Mouse (Mus musculus): ENCODE results near the gene Cdkal1. TPM values are rescaled to one million over a fixed set of nuclear protein-coding genes. Genes with fewer than 3 reads are reported as not detected.

Cdkal1 gene
- polyA plus RNA-seq, 1 experiment from 2014 or later: 21.6 TPM

DNA sequence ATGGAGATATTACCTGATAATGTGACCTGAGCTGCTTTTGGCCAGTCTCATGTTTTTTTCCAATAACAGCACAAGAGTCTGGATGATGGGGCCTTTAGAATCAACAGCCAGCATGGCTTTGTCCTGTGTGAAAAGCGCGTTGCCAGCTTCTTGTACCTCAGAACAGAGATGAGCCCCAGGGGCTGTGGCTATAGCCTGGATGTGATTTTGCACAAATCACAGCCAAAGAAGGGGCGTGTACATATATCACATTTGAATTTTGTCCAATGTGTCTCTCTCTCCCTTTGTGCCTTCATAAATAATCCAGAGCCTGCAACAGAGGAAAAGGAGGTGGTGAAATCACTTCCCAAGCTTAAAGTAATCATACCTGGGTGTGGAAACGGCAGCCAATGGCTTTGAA lies 660.5 kb downstream of the Cdkal1 start:
- H3K9ac ChIP-seq: no peak overlapping the region
- peak overlapping the region; percentile 75 for H3K27ac ChIP-seq (replicated peaks)
- H3K4me3 ChIP-seq: no peak overlapping the region
- no peak for ATAC-seq (ENCODE audit: low read depth)
- H3K4me1 ChIP-seq (replicated peaks): peaks cover 28% of the 10 kb centered on the region
- H3K27me3 ChIP-seq: no peaks in the 10 kb centered on the region
- H3K4me2 ChIP-seq: no peak overlapping the region
- no peaks in the 10 kb centered on the region for H3K36me3 ChIP-seq
- WGBS: 36% methylated on average over 4 of the region's 4 CpGs
- H3K9me3 ChIP-seq: no peaks in the 10 kb centered on the region

DNA sequence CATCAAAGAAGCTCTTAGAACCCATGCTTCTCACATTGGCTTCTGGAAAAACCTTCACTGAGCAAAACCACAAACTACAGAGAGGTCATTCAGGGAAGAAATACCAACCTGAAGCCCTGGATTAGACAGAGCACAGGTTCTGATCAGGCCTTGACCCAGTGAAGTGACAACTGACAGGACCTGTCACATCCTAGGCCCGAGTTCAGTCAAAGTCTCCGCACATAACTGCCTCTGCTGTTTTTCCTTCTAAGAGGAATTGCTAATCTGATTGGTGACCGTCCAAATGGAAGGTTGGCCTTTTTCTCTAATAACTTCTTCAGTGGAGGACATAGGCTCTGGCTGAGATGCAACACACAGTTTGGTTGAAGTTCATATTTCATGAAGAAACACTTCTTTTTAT lies 662.8 kb downstream of the Cdkal1 start:
- no peak for ATAC-seq (ENCODE audit: low read depth)
- no peak overlapping the region for H3K27ac ChIP-seq (replicated peaks)
- no peaks in the 10 kb centered on the region for H3K36me3 ChIP-seq
- no peak overlapping the region for H3K4me3 ChIP-seq
- peaks cover 28% of the 10 kb centered on the region for H3K4me1 ChIP-seq (replicated peaks)
- no peak overlapping the region for H3K9ac ChIP-seq
- H3K9me3 ChIP-seq: no peaks in the 10 kb centered on the region
- H3K27me3 ChIP-seq: no peaks in the 10 kb centered on the region
- WGBS: 93% methylated on average over 3 of the region's 3 CpGs
- no peak overlapping the region for H3K4me2 ChIP-seq

DNA sequence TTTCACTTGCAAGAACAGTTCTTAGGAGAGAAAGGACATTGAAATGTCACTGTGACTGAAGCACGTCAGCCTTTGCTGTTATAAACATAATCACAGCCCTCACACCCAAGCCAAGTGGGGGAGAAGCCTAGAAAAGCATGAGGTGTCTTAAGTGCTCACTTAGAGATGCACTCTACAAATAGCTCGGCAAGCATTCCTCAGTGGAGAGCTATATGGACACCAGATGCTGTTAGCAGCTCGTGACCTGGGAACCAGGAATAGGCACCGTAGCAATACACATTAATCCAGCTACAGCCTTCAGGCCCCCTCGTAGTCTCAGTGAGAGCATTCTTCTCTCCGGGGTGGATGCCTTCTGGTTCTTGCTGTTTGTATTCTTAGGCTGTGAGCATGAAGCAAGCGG lies 664.9 kb downstream of the Cdkal1 start:
- H3K4me3 ChIP-seq: no peak overlapping the region
- no peak overlapping the region for H3K9ac ChIP-seq
- H3K27me3 ChIP-seq: no peaks in the 10 kb centered on the region
- no peak overlapping the region for H3K4me2 ChIP-seq
- no peak for ATAC-seq (ENCODE audit: low read depth)
- no peaks in the 10 kb centered on the region for H3K9me3 ChIP-seq
- WGBS: 78% methylated on average over 7 of the region's 7 CpGs
- no peak overlapping the region for H3K27ac ChIP-seq (replicated peaks)
- H3K4me1 ChIP-seq (replicated peaks): peaks cover 12% of the 10 kb centered on the region
- H3K36me3 ChIP-seq: no peaks in the 10 kb centered on the region

DNA sequence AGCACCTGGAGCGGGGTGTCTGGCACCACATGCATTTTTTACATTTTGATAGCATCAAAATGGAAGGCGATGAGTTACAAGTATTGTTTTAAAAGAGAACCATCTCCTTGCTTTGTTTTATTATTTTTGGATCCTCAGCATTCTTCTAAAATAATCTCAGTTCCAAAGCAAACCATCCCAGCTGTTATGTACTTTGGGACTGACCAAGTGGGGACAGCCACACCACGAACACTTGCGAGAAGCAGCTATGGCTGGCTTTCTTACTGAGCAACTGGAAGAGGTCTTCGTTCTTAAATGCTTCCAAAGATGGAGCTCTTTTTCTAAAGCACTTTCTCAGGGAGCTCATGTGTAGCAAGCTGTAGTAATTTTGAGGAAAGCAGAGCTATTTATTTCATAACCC lies 668.7 kb downstream of the Cdkal1 start:
- Histone ChIP-seq H3K4me3 (no peak overlapping the region), H3K4me2 (no peak overlapping the region), H3K27ac (replicated peaks) (no peak overlapping the region), H3K9me3 (no peaks in the 10 kb centered on the region), H3K36me3 (no peaks in the 10 kb centered on the region), H3K9ac (no peak overlapping the region), H3K27me3 (no peaks in the 10 kb centered on the region), H3K4me1 (replicated peaks) (no peaks in the 10 kb centered on the region)
- no peak for ATAC-seq (ENCODE audit: low read depth)
- 87% methylated on average over 5 of the region's 5 CpGs for WGBS

DNA sequence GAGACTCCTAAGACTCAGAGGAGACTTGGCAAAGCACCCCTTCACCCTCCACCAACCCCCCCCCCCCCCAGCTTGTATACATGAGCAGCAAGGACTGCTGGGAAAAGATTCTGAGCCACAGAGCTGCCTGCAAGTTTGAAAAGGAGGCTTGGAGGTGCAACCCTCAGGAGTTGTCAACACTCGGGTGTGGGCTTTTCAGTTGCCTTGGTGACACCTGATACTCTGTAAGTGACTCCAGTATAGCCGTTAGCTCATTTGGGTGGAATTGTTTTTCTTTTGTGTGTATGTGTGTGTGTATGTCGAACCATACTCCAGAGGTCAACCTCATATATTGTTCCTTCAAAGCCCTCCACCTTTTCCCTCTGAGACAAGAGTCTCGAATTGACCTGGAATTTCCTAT lies 669.9 kb downstream of the Cdkal1 start:
- Histone ChIP-seq H3K9me3 (no peaks in the 10 kb centered on the region), H3K36me3 (no peaks in the 10 kb centered on the region), H3K4me3 (no peak overlapping the region), H3K9ac (no peak overlapping the region), H3K27me3 (no peaks in the 10 kb centered on the region), H3K4me1 (replicated peaks) (no peaks in the 10 kb centered on the region), H3K27ac (replicated peaks) (no peak overlapping the region), H3K4me2 (no peak overlapping the region)
- no peak for ATAC-seq (ENCODE audit: low read depth)
- WGBS: 52% methylated on average over 4 of the region's 4 CpGs

DNA sequence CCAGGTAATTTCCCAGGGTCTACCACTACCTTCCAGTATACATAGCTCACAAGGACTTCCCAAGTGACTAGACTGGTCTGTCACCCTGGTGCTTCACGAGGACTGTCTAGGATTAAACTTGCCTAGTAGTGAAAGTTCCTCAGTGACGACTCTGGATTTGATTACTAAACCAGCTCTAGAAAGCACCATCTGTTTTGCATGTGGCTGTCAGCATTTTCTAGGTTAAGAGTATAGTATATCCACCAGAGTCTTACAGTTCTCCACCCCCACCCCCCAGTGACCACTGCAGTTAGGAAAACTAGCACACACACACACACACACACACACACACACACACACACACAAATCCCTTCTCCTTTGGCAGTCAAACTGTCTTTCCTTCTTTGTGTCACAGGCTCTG lies 670.9 kb downstream of the Cdkal1 start:
- H3K27me3 ChIP-seq: no peaks in the 10 kb centered on the region
- no peak overlapping the region for H3K4me3 ChIP-seq
- ATAC-seq (ENCODE audit: low read depth): no peak
- 75% methylated on average over 2 of the region's 2 CpGs for WGBS
- H3K9me3 ChIP-seq: no peaks in the 10 kb centered on the region
- H3K4me2 ChIP-seq: no peak overlapping the region
- no peak overlapping the region for H3K27ac ChIP-seq (replicated peaks)
- H3K36me3 ChIP-seq: no peaks in the 10 kb centered on the region
- no peak overlapping the region for H3K9ac ChIP-seq
- no peaks in the 10 kb centered on the region for H3K4me1 ChIP-seq (replicated peaks)

DNA sequence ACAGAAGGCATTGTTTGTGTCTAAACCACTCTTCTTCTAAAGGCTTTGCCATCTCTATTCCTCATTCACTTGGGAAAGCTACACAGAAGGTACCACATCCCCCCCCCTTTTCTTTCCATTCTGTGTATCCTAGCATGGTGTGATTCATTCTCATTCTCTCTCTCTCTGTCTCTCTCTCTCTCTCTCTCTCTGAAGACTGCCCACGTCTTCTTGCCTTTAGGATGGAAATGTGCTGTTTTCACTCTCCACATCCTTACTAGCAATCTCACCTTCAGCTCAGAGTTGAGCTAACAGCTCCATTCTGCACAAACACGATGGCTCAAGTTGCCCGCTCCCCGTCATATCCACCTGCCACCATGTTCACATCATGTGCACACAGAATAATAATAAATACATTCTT lies 675.6 kb downstream of the Cdkal1 start:
- Histone ChIP-seq H3K27me3 (no peaks in the 10 kb centered on the region), H3K4me2 (no peak overlapping the region)
- no peak for ATAC-seq (ENCODE audit: low read depth)

DNA sequence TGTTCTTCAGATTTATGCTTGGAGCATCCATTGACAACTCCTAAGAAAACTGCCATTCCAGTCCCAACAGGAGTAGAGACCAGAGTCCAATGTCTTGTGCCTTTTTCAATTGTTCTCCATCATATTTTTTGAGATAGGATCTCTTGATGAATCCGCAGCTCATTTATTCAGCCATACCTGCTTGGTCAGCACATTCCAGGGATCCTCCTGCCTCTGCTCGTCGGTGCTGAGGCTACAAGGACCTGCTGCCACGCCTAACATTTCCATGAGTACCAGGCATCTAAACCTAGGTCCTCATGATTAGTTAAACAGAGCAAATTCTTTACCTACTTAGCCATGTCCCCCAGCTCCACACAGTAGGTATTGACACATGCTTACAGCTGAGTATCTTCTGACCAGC lies 676.2 kb downstream of the Cdkal1 start:
- Histone ChIP-seq H3K27ac (replicated peaks) (no peak overlapping the region), H3K9ac (no peak overlapping the region), H3K27me3 (no peaks in the 10 kb centered on the region), H3K4me2 (no peak overlapping the region), H3K4me1 (replicated peaks) (peaks cover 9% of the 10 kb centered on the region), H3K36me3 (no peaks in the 10 kb centered on the region), H3K9me3 (no peaks in the 10 kb centered on the region), H3K4me3 (no peak overlapping the region)
- no peak for ATAC-seq (ENCODE audit: low read depth)
- 92% methylated on average over 4 of the region's 4 CpGs for WGBS

More for the DNA sequence above, 675.6 kb downstream of the Cdkal1 start:
- Histone ChIP-seq H3K36me3 (no peaks in the 10 kb centered on the region), H3K9me3 (no peaks in the 10 kb centered on the region), H3K4me1 (replicated peaks) (peaks cover 9% of the 10 kb centered on the region), H3K4me3 (no peak overlapping the region), H3K27ac (replicated peaks) (no peak overlapping the region), H3K9ac (no peak overlapping the region)
- WGBS: 96% methylated on average over 4 of the region's 4 CpGs

DNA sequence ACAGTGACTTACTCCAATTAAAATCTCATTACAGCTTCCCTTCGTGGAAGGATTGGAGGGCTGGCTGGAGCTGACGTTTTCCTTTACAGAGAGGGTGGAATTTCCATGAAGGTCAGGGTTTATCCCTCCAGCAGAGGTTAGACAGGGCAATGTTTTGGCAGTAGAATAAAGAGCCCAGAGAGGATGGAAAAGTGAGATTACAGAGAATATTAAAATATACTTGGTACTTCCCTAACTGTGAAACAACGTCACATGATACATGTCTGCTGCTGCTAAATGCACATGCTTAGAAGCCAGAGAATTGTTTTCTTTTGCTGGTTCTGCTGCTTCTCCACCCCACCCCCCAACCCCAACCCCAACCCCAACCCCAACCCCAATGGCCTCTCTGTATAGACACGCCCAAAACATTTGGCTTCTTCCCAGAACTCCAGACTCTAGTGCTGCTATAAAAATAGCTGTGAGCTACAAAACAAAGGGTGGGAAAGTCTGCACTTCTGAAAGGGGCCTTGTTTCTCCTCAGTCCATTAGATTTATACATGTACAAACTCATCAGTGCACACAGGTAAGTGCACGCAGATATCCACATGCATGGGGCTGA lies 677.5 kb downstream of the Cdkal1 start:
- H3K27ac ChIP-seq (replicated peaks): no peak overlapping the region; the same call in 1 of the 2 replicates
- H3K27me3 ChIP-seq: no peaks in the 10 kb centered on the region

DNA sequence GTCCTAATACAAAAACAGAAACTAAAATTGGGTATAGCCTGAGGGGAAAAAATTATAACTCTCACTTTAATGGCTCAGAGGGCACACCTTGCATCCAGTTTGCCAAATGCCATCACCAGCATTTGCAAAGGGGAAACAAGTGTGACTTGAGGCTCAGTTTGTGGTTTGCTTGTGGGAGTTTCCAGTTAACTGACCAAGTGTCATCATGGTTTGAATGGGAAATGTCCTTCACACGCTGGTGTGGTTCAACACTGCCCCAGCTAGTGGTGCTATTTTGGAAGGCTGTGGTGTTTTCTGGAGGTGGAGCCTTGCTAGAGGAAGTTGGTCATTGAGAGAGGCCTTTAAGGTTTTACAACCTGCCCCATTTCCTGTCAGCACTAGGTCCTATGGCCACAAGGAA lies 686.1 kb downstream of the Cdkal1 start:
- Histone ChIP-seq H3K27ac (replicated peaks) (no peak overlapping the region), H3K36me3 (no peaks in the 10 kb centered on the region), H3K9ac (no peak overlapping the region), H3K27me3 (no peaks in the 10 kb centered on the region), H3K9me3 (no peaks in the 10 kb centered on the region), H3K4me3 (no peak overlapping the region), H3K4me2 (no peak overlapping the region), H3K4me1 (replicated peaks) (peaks cover 4% of the 10 kb centered on the region; the same call in 1 of the 2 replicates)
- 44% methylated on average over 1 of the region's 1 CpGs for WGBS
- no peak for ATAC-seq (ENCODE audit: low read depth)

More for the DNA sequence above, 677.5 kb downstream of the Cdkal1 start:
- WGBS: 28% methylated on average over 5 of the region's 5 CpGs
- Histone ChIP-seq H3K4me3 (no peak overlapping the region), H3K9me3 (no peaks in the 10 kb centered on the region), H3K9ac (no peak overlapping the region), H3K4me2 (no peak overlapping the region), H3K4me1 (replicated peaks) (peaks cover 9% of the 10 kb centered on the region), H3K36me3 (no peaks in the 10 kb centered on the region)
- ATAC-seq (ENCODE audit: low read depth): no peak

DNA sequence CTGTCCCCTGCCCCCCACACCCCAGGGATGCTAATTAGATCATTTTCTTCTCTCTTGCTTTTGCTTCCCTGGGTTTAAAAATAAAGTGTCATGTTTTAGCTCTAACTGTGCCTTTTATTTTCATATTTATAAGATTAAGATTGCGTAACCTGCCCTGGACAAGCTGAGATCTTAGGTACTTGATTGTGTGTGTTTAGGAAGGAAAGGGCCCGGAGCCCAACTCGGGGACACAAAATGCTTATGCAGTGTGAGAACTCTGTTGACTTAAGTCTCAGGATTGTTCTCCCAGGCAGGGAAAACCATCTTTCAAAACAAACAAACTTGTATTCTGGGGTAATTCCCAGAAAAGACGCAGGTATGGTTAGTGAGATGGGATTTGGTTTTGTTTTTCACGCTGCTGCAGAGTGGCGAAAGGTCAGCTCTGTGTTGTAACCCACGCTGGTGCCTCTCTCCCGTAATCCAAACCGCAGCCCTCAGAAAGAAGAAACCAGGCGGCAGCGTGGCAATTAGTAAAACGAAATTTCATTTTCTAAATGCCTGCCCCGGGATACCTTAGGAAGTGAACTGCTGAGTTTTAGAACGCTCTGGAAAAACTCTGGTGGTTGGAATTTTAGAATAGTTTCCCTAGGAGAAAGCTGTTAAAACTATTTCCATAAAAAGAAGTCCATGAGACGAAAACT lies 690.5 kb downstream of the Cdkal1 start:
- no peaks in the 10 kb centered on the region for H3K27me3 ChIP-seq
- H3K36me3 ChIP-seq: no peaks in the 10 kb centered on the region
- no peaks in the 10 kb centered on the region for H3K9me3 ChIP-seq
- WGBS: 67% methylated on average over 15 of the region's 15 CpGs
- H3K27ac ChIP-seq (replicated peaks): no peak overlapping the region
- H3K4me3 ChIP-seq: no peak overlapping the region
- no peak overlapping the region for H3K4me2 ChIP-seq
- ATAC-seq (ENCODE audit: low read depth): no peak
- peaks cover 7% of the 10 kb centered on the region; the same call in 1 of the 2 replicates for H3K4me1 ChIP-seq (replicated peaks)
- H3K9ac ChIP-seq: no peak overlapping the region

DNA sequence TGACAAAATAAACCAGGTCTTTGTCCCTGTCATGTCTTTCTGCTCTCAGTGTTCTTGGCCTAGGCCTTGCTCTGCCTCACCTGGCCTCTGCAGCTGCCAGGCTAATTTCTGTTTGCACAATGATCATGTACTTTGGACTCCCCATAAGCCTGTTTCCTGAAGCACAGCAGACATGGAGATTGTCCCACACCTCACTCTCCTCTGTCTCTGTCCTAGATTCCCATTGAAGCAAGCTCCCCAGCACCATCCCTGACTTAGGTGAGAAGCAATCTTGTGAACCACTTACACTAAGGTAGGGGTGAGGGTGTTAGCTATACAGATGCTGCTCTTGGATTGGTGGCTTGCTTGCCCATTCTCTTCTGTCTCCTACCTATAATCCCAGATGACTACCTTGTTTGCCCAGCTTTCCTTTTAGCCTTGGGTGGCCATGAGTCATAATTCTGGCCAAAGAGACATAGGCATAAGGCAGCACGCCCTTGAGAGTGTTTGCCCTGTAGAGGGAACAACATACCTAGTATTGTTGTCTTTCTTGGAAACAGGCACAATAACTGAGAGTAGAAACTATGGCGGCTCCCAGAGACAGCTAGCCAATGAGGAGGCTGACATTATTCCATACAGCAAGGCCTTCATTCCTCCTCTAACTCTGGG lies 692.5 kb downstream of the Cdkal1 start:
- Histone ChIP-seq H3K9me3 (no peaks in the 10 kb centered on the region), H3K4me1 (replicated peaks) (peaks cover 7% of the 10 kb centered on the region; the same call in 1 of the 2 replicates), H3K4me2 (no peak overlapping the region), H3K27me3 (no peaks in the 10 kb centered on the region), H3K4me3 (no peak overlapping the region), H3K27ac (replicated peaks) (no peak overlapping the region), H3K9ac (no peak overlapping the region), H3K36me3 (no peaks in the 10 kb centered on the region)
- no peak for ATAC-seq (ENCODE audit: low read depth)
- WGBS: 89% methylated on average over 2 of the region's 2 CpGs
